Mouse (Mus musculus) inflammation-experienced regulatory T-cells, adult 6 months (primary cell): ENCODE results near the gene Hoxa4. TPM values are rescaled to one million over a fixed set of nuclear protein-coding genes. Genes with fewer than 3 reads are reported as not detected.

Experiments used
- polyA plus RNA-seq, 3 experiments: library from polyadenylated mRNA; unstranded; fragments of 100-300 nt; shearing (Covaris generic); gene quantifications; one replicate each; pipeline ENCODE4 v1.2.1; 2017

Hoxa4 gene
- polyA plus RNA-seq, 3 experiments from 2014 or later, result not detected

Other genes with a start within 250 kb of the Hoxa4 start
- 10 to 100 TPM; 15.9 to 33.0 (median 17.8) TPM for gene Skap2, start 179.2 kb downstream of the Hoxa4 start, polyA plus RNA-seq
- gene Hoxa1, start 33.4 kb downstream of the Hoxa4 start, polyA plus RNA-seq, result not detected
- not detected for gene Hoxa2, start 26.9 kb downstream of the Hoxa4 start, polyA plus RNA-seq
- gene 5730596B20Rik, start 14.3 kb downstream of the Hoxa4 start, polyA plus RNA-seq, result not detected
- not detected for gene Hoxa5, start 12.8 kb upstream of the Hoxa4 start, polyA plus RNA-seq
- gene Hoxa6, start 17.0 kb upstream of the Hoxa4 start, polyA plus RNA-seq, result not detected
- not detected for gene Hoxa3, start 21.6 kb upstream of the Hoxa4 start, polyA plus RNA-seq
- not detected for gene Gm28308, start 21.6 kb upstream of the Hoxa4 start, polyA plus RNA-seq
- not detected for gene Hoxa7, start 30.1 kb upstream of the Hoxa4 start, polyA plus RNA-seq
- under 1 TPM in 2 of 3 experiments, not detected in 1; 0.13 to 0.32 TPM for gene Hoxa9, start 39.3 kb upstream of the Hoxa4 start, polyA plus RNA-seq
- gene Hoxa10, start 49.1 kb upstream of the Hoxa4 start, polyA plus RNA-seq, result not detected
- gene Hoxa11, start 54.1 kb upstream of the Hoxa4 start, polyA plus RNA-seq, result not detected
- gene Hoxa13, start 69.1 kb upstream of the Hoxa4 start, polyA plus RNA-seq, result not detected
- not detected for gene Evx1, start 121.7 kb upstream of the Hoxa4 start, polyA plus RNA-seq